Mouse (Mus musculus) kidney, adult 2 months (tissue): ENCODE results near the gene 2310003L06Rik. TPM values are rescaled to one million over a fixed set of nuclear protein-coding genes. Genes with fewer than 3 reads are reported as not detected.

Experiments used
- DNase-seq: peaks from one replicate; pipeline ENCODE4 v3.0.0; 2021
- H3K27ac ChIP-seq: fragments of 200-500 bp; 2 replicates; pipeline ENCODE4 v1.5.1; 2012; ENCODE audit warnings: low read depth, low read length, control low read depth, inconsistent platforms; ENCODE audit not compliant: insufficient read depth
- H3K27me3 ChIP-seq: fragments of 200-500 bp; replicated peaks from 2 replicates; pipeline ENCODE4 v1.6.1; 2012; ENCODE audit warnings: mild to moderate bottlenecking, moderate library complexity, low read length, inconsistent platforms; ENCODE audit not compliant: control insufficient read depth, insufficient read depth
- H3K36me3 ChIP-seq: fragments of 200-500 bp; 2 replicates; pipeline ENCODE4 v1.6.1; 2012; ENCODE audit warnings: mild to moderate bottlenecking, moderate library complexity, low read length, inconsistent platforms; ENCODE audit not compliant: control insufficient read depth, insufficient read depth
- H3K4me1 ChIP-seq: fragments of 200-500 bp; 2 replicates; pipeline ENCODE4 v1.6.1; 2011; ENCODE audit warnings: low read length; ENCODE audit not compliant: control insufficient read depth, insufficient read depth
- H3K4me3 ChIP-seq: fragments of 200-500 bp; 2 replicates; pipeline ENCODE4 v1.5.1; 2011; ENCODE audit warnings: mild to moderate bottlenecking, low read depth, low read length, control low read depth; ENCODE audit not compliant: insufficient read depth
- CTCF ChIP-seq: fragments of 200-500 bp; conservative IDR thresholded peaks from 2 replicates; pipeline ENCODE4 v1.5.1; 2011; ENCODE audit warnings: low read depth, mild to moderate bottlenecking, control low read depth, low read length, moderate library complexity, mixed read lengths; ENCODE audit not compliant: insufficient read depth, insufficient read length
- POLR2A ChIP-seq: fragments of 200-500 bp; IDR thresholded peaks from one replicate; pipeline ENCODE4 v1.6.1; 2011; ENCODE audit warnings: low read depth, low read length, control low read depth
- WGBS: fragments of 180-500 bp; shearing (Covaris S2); methylation state at CpG from one replicate; pipeline ENCODE4 v1.1.7; 2018; 5-methylcytosine and 5-hydroxymethylcytosine counted together
- polyA plus RNA-seq: library from polyadenylated mRNA; depleted of rRNA; stranded (reverse); fragments of >200 nt; gene quantifications from 2 replicates; pipeline ENCODE4 v1.2.3, GENCODE M21; 2012; rRNA removed

Gene 2310003L06Rik
- polyA plus RNA-seq, 1 experiment: not detected

- Histone ChIP-seq H3K4me1 (no peaks in the 10 kb centered on the region), H3K4me3 (no peak overlapping the region), H3K36me3 (no peaks in the 10 kb centered on the region), H3K27ac (no peak overlapping the region), H3K27me3 (no peaks in the 10 kb centered on the region)
- TF ChIP-seq CTCF: no peak
- TF ChIP-seq POLR2A: no peak
- DNase-seq: no peak
- WGBS: 46% methylated on average over 3 of the region's 3 CpGs
Observed at GRCm38 (mm10) chr5:87982468-87983214, 13.4 kb downstream of the 2310003L06Rik start.

- Histone ChIP-seq H3K4me3 (no peak within 1 kb of the TSS), H3K27ac (no peak within 1 kb of the TSS), H3K4me1 (no peaks in the 10 kb centered on the region), H3K27me3 (no peaks in the 10 kb centered on the region), H3K36me3 (no peaks in the 10 kb centered on the region)
- 89% methylated on average over 3 of the region's 3 CpGs for WGBS
- TF ChIP-seq POLR2A: no peak
- TF ChIP-seq CTCF: no peak
- DNase-seq: no peak
Observed at GRCm38 (mm10) chr5:88002249-88002648, 33.0 kb downstream of the 2310003L06Rik start, which contains the start of gene Smr3a. Gene Smr3a, plus strand, starts transcription at chr5:88002549.

GRCm38 (mm10) chr5:88005241-88005640 lies 36.0 kb downstream of the 2310003L06Rik start:
- DNase-seq: no peak
- no peak overlapping the region for H3K4me3 ChIP-seq
- H3K4me1 ChIP-seq: no peaks in the 10 kb centered on the region
- TF ChIP-seq CTCF (no peak), POLR2A (no peak)
- no peaks in the 10 kb centered on the region for H3K36me3 ChIP-seq
- H3K27ac ChIP-seq: no peak overlapping the region
- H3K27me3 ChIP-seq: no peaks in the 10 kb centered on the region

Other genes with a start within 250 kb of the 2310003L06Rik start
- gene Csn1s2a, start 194.9 kb upstream of the 2310003L06Rik start, polyA plus RNA-seq: not detected in 2 replicates
- not detected in 2 replicates for gene Csn1s2b, start 161.4 kb upstream of the 2310003L06Rik start, polyA plus RNA-seq
- not detected in 2 replicates for gene Prr27, start 143.8 kb upstream of the 2310003L06Rik start, polyA plus RNA-seq
- gene Odam, start 84.4 kb upstream of the 2310003L06Rik start, polyA plus RNA-seq: 0.09 and 0.29 TPM in 2 replicates
- gene Csn3, start 43.9 kb upstream of the 2310003L06Rik start, polyA plus RNA-seq: not detected in 2 replicates
- not detected in 2 replicates for gene Gm28434, start 58 bp downstream of the 2310003L06Rik start, polyA plus RNA-seq
- 0.07 TPM in 1 of 2 replicates, not detected in the other for gene Cabs1, start 10.0 kb downstream of the 2310003L06Rik start, polyA plus RNA-seq
- not detected in 2 replicates for gene Smr3a, start 33.1 kb downstream of the 2310003L06Rik start, polyA plus RNA-seq
- gene Smr2, start 117.1 kb downstream of the 2310003L06Rik start, polyA plus RNA-seq: not detected in 2 replicates
- gene Gm11116, start 142.1 kb downstream of the 2310003L06Rik start, polyA plus RNA-seq: not detected in 2 replicates
- gene Gm11115, start 184.6 kb downstream of the 2310003L06Rik start, polyA plus RNA-seq: not detected in 2 replicates